Mouse (Mus musculus) right cerebral cortex, postnatal 36 days (tissue): ENCODE results near the gene Osbpl8.
"Not testable (repeated sequence)": the region's sequence is repeated elsewhere in the genome, so short reads cannot be mapped to it uniquely, and the experiment has no call there.

Experiments used
- DNase-seq, 2 experiments: peaks; one replicate each; pipeline ENCODE4 v3.0.0; 2022; ENCODE audit warnings: low spot score in 2 of 2, mixed read lengths in 1 of 2

The Osbpl8 gene

GRCm38 (mm10) chr10:111164304-111165218 lies at the start of gene Osbpl8:
Gene Osbpl8 (plus strand): TSS chr10:111164752.
- peak; percentile 97 for DNase-seq

GRCm38 (mm10) chr10:111117198-111117845 lies 47.2 kb upstream of the Osbpl8 start:
- DNase-seq = no peak

GRCm38 (mm10) chr10:111118292-111118691 lies 46.3 kb upstream of the Osbpl8 start:
- DNase-seq = no peak

- DNase-seq = no peak
Measured at GRCm38 (mm10) chr10:111118991-111119650, 45.4 kb upstream of the Osbpl8 start.

DNA sequence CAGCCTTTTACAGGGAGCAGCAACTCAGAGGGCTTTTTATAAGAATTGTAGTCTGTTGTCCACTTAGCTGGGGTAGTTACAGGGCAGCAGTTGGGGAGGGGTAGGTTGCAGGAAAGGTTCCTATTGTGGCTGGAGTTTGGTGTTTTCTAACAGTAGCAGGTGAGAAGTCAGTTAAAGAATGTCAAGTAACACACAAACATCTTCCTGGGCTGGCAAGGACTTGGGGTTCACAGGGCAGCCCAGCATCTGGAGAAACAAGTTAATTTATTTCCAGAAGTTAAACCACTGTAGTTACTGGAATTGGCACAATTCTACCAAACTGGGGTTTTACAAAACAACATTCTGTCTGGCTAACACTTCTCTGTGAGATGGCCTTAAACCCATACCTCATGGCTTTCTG lies 44.8 kb upstream of the Osbpl8 start:
- no peak for DNase-seq

DNA sequence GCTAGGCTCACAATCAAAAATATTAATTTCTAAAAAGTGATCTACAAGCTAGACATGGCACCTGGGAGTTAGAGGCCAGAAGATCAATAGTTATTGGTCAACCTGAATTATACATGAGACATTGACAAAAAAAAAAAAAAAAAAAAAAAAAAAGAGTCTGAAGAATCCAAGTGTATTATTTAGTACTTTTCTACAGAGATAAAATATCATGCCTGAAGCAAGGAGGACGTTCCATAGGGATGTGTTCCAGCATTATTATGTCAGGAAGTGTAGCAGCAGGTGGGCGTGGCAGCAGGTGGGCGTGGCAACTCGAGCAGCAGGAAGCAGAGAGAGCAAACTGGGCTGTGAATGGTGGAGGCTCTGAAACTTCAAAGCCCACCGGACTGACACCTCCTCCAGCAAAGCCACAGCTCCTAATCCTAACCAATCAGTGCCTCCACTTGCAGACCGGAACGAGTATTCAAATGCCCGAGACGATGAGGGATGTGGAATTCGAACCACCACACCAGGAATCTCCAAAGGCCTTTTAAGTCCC lies 41.6 kb upstream of the Osbpl8 start:
- DNase-seq = no peak

DNA sequence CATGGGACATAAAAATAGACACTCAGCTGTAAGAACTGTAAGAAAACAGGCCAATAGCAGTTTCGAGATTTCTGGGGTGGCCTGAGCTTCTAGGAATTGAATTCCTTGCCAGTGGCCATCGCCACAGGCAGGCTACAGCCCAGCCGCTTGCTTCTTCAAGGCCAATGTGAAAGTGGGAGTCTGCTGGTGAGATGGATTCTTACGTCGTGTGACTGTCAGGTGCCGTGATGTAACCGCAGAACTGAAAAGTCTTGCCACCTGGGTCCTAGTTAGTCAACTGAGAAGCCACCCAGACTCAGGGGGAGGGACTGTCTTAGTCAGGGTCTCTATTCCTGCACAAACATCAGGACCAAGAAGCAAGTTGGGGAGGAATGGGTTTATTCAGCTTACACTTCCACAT lies 40.4 kb upstream of the Osbpl8 start:
- no peak for DNase-seq

GRCm38 (mm10) chr10:111124767-111125315 lies 39.7 kb upstream of the Osbpl8 start:
- no peak for DNase-seq

GRCm38 (mm10) chr10:111127388-111127787 lies 37.2 kb upstream of the Osbpl8 start:
- no peak for DNase-seq

DNA sequence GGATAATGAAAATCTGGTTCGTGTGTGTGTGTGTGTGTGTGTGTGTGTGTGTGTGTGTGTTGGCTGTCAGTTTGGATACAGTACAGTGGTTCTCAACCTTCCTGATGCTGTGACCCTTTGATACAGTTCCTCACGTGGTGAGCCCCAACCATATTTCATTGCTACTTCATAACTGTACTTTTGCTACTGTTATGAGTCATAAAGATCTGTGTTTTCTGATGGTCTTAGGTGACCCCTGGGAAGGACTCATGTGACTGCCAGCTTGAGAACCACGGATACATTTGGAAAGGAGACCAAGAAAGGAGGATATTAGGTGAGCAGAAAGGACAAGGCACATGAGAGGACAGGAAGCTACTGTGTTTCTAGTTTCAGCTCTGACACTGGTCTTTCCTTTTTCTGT lies 36.1 kb upstream of the Osbpl8 start:
- DNase-seq = no peak

DNA sequence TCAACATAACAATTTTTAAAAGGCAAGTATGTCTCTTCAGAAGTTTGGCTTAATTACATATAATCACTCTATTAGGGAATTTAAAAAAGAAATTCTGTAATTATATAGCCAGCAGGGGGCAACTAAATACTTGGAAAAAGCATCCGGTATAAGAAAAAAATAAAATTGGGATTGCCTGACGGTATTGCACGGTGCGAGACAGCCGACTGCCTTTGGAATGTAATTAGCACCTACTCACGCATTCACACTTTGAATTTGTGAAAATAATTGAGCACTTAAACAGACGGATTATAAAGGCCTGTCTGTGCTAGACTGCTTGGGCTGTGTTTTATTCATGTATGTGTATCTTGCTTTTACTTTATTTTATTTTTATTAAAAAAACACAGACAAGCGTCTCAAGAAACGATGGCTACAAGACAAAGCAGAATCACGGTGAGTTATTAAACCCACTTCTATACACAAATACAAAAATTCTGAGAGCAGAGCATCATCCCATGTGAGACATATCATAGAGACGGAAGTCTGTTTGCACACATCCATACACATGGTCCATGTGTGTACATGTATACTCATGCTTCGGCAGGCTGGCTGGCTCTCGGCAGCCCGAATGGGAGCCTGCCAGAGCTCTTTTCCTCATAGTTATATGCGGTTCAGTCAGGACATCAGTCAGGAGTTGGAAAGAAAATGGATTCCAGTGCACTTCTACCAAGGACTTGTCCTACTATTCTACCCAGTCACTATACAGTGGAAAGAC lies 34.5 kb upstream of the Osbpl8 start:
- no peak for DNase-seq

- no peak for DNase-seq
Measured at GRCm38 (mm10) chr10:111130872-111131271, 33.7 kb upstream of the Osbpl8 start.

DNA sequence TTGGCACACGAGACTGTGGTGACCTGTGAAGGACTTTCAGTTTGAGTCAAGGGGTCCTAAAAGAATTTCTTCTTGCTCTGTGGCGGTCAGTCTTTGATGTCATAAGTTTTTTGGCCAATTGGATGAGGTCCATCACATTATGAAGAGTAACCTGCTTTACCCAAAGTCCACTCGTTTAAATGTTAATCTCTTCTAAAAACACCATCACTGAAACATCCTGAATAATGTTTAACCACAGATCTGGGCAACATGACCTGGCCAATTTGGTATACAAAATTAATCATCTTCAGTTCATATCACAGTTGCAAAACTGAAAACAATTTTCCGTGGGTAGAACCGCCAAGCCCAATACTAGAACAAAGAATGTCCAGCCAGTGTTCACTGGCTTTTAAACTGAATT lies 31.3 kb upstream of the Osbpl8 start:
- DNase-seq = no peak

GRCm38 (mm10) chr10:111133936-111134335 lies 30.6 kb upstream of the Osbpl8 start:
- DNase-seq = no peak

DNA sequence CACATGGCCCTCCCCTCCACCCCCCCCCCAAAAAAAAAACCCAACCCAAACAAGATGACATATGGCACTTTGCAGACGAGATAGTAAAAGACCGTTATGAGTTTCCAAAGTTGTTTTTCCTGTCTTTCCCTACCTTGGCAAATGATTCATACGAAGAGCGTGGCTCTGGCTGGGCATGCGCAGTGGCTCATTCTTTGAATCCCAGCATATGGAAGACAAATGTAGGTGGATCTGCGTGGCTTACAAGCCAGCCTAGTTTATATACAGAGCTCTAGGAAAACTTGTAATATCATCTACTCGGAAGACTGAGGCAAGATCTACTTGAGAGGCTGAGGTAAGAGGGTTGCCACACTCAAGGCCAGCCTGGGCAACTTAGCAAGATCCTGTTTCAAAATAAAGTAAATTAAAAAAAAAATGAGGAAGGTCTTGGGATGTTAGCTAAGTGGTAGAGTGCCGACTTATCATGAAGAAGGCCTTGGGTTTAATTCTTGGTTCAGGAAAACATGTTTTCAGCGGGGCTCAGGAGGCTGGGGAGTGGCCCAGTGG lies 30.1 kb upstream of the Osbpl8 start:
- peak; percentile 27 to 32 for DNase-seq

GRCm38 (mm10) chr10:111136306-111136705 lies 28.2 kb upstream of the Osbpl8 start:
- DNase-seq = not testable (repeated sequence)

DNA sequence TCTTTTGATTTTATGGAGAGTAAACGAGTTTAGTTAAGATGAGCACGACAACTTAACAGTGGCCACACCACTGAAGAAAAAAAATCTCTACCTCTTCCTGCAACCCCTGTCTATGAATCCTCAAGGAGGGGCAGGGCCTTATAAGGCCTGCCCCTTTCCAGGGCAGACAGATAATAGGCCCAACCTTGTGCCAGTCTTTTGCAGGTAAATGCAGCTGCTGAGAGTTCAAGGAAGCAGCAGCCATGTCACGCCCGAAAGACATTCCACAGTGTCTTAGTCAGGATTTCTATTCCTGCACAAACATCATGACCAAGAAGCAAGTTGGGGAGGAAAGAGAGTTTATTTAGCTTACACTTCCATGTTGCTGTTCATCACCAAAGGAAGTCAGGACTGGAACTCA lies 26.6 kb upstream of the Osbpl8 start:
- no peak for DNase-seq

GRCm38 (mm10) chr10:111139170-111139569 lies 25.4 kb upstream of the Osbpl8 start:
- DNase-seq = no peak

DNA sequence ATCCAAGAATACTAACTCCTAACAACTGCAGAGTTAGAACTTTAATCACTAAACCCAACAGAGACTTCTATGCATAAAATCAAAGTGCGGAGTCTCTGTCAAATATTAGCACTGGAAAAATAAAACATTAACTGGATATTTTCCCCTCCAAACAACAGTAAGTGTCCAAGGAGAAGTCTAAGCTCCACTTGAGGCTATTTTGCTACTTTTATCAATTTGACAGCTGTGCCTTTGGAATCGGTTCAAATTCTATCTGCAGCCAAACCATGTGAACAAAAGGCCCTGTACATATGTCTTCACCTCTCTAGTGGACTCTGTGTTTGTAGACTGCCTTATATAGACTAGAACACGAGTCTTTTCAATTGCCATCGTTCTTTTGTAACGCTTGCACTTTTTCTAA lies 24.7 kb upstream of the Osbpl8 start:
- DNase-seq = no peak

GRCm38 (mm10) chr10:111144371-111144959 lies 20.1 kb upstream of the Osbpl8 start:
- no peak for DNase-seq

GRCm38 (mm10) chr10:111149761-111150160 lies 14.8 kb upstream of the Osbpl8 start:
- no peak for DNase-seq
